In the genomic region with DNA sequence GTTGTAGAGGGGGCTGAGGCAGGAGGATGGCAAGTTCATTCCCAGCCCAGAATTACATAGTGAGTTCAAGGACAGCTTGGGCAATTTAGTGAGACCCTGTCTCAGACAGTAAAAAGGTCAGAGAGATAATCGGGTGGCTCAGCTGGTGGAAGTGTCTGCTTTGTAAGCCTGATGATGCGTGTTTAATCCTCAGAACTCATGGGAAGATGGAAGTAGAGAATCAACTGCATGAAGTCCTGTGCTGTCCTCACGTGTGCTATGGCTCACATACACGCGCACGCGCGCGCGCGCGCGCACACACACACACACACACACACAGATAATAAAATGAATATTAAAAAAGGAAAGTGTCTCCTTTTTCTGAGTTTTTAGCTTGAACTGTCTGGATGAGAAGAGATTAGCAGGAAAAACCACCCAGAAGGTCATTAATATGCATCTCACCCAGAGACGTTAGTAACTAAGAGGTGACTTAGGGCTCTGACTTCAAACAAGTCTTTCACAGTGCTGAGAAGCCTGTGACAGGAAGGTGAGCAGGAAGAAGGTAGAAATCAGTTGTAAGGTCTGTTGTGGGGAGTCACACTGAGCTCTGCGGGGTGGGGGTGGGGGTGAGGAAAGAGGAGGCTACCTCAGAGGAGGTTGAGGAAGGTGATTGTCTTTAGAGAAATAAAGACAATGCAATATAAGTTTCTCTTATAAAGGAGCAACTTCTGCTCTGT, we compare ENCODE assay signal across 15 mouse cellular contexts. TPM values are rescaled to one million over a fixed set of nuclear protein-coding genes. Genes with fewer than 3 reads are reported as not detected.
"Had no signal": no experiment of that assay in that cellular context is flagged by ENCODE, and none has a peak within 500 bp of the region (broad histone marks: within the 10 kb centered on the region; RNA-seq: fewer than 3 reads in every experiment).

No protein-coding gene starts in this region.

- H3K36me3 ChIP-seq: intestine, embryonic 15.5 days; limb, embryonic 15.5 days; midbrain, embryonic 15.5 days; neural tube, embryonic 15.5 days had no signal

- ATAC-seq: intestine, embryonic 15.5 days; liver, embryonic 12.5 days; midbrain, embryonic 15.5 days had no signal

- DNase-seq: kidney, adult 18-20 months; kidney, postnatal 10 days; lung, embryonic 14.5 days; lung, postnatal 10 days; lung, postnatal 4 days; spleen, adult 18-20 months had no signal

- H3K27me3 ChIP-seq: intestine, embryonic 15.5 days; limb, embryonic 15.5 days; liver, embryonic 12.5 days; midbrain, embryonic 15.5 days; neural tube, embryonic 15.5 days had no signal

- H3K4me3 ChIP-seq: intestine, embryonic 15.5 days; limb, embryonic 15.5 days; liver, embryonic 12.5 days; midbrain, embryonic 10.5 days; midbrain, embryonic 15.5 days; neural tube, embryonic 15.5 days had no signal

- H3K27ac ChIP-seq: intestine, embryonic 15.5 days; limb, embryonic 15.5 days; liver, embryonic 12.5 days; midbrain, embryonic 10.5 days; midbrain, embryonic 15.5 days; neural tube, embryonic 15.5 days had no signal

- H3K4me1 ChIP-seq: intestine, embryonic 15.5 days; limb, embryonic 15.5 days; midbrain, embryonic 10.5 days; midbrain, embryonic 15.5 days; neural tube, embryonic 15.5 days had no signal

RNA-seq across cellular contexts. Expression of a gene that starts 21.8 kb away (rescaled TPM):
- total RNA-seq: megakaryocyte, adult 5-6 weeks had no signal

RNA-seq across cellular contexts. Expression of a gene that starts 49.1 kb away (rescaled TPM):
- total RNA-seq: megakaryocyte, adult 5-6 weeks had no signal
- polyA plus RNA-seq: kidney, embryonic 14.5 days; liver, embryonic 12.5 days; midbrain, embryonic 10.5 days; midbrain, embryonic 15.5 days; neural tube, embryonic 11.5 days had no signal
